Mouse (Mus musculus) cerebellum, adult (tissue): ENCODE measurements at regions not wholly inside any gene's neighbourhood (a gene's known extent, or its start where the extent isn't known, plus 50 kb on each side); places are given as distances from the start of the nearest gene placed in this dataset.

Experiments
- ATAC-seq: cut with Nextera tagmentation; 2 replicates; pipeline ENCODE4 v1.9.2; 2017; ENCODE audit warnings: mild to moderate bottlenecking, moderate library complexity, mixed read lengths; ENCODE audit not compliant: insufficient number of reproducible peaks, low FRiP score, low TSS enrichment

DNA sequence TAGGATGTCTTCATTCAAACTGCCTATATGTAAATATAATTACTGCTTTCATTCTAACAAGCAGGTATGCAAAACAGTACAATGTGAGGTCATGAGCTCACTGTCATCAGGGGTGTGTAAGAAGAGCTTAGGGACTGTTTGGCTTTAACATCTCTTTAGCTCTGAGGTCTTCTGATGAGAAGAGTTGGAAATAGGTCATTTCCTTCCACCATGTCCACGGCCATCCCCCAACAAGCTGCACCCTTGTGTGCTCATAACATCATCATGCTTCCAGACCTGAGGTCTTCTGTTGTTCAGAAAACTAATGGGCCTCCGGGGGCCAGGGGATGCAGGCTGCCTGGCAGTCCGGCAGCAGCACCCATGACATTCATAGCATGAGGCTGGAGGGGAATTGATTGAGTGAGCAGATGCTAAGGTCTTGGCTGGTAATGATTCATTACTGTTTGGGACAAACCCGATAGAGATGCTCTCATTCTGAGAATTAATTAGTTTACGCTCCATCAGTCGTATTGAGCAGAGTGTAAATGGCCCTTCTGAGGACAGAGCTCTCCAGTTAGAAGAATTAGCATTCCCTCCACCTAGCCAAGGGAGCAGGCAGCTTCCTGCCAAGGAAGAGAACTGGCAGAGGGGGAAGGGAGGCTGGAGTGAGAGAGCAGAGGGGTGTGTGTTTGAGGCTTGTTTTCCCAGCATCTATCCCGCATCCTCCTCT, 64.0 kb downstream of the Rps24 start:
- ATAC-seq, result no peak; the same call in 1 of the 2 replicates

DNA sequence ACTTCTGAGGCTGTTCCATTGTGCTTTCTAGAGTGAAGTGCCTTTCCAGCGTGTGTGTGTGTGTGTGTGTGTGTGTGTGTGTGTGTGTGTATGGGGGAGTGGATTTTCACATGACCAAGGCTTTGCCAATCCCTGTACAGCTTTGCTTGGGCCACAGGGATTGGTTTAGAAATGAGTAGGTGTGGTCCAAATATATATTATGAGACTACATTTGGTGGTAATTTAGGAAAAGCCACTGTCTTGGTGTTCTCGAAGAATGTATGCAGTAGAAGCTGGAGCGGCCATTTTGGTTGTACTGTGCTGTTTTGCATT, 64.5 kb downstream of the Rps24 start:
- ATAC-seq, result no peak

DNA sequence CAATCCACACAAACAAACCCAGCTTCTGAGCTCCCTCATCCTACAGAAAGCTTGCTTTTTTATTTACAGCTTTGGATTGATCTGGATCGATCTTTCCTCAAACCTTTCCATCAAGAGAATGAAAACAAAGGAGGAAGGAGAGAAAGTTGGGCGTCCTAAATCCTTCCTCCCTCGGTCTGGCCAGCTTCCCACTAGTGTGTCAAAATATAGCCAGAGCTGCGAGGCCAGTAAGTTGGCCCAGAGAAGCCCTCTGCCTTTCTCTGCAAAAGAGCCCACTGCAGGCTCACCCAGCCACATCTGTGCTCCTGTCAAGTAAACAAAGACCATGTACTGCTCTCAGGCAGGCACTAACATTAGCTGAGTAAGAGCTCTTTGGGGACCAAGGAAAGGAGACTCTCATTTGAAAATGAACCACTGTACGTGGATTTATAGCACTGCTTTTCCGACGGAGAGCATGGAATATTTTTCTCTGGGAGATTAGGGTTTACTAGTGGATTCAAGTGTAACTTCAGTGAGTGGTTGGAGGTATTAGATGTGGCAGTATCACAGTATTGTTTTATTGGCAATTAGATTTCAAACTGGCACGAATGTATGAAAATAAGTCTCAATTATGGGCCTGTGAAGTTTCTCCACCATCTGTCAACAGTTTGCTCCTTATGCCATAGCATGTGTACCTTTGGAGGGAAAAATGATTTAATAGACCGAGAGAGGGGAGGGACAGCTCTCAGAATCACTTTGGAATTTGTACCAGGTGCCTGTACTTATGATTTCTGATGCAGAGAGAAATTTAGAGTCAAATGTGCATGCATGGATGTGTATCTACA, 78.1 kb downstream of the Rps24 start:
- ATAC-seq, result no peak

DNA sequence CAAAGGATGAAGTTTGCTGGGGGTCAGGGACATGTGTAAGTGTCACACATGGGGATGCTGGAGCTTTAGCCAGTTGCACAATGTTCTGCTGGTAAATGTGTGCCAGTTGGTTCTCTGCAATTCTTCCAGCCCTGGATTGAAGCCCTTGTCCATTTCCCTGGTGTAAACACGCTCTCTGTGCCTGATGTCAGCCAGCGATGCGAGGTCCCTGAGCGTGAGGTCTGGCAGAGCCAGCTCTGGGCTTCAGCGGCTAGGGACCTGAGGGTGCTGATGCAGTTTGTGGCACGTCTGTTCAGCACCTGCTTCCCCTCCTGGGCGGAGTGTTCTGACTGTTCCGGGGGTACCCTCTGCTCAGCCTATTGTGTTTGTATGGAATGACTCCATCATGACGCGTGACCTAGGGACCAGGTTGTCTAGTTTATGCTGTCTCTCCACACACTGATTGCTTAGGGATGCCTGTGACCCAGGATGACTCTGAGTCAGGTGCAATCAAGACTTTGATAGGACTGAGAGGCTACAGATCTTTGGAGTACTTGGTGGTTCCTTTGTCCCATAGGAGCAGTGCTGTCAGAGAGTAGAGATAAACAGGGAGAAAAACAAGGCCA, 78.9 kb downstream of the Rps24 start:
- no peak for ATAC-seq

DNA sequence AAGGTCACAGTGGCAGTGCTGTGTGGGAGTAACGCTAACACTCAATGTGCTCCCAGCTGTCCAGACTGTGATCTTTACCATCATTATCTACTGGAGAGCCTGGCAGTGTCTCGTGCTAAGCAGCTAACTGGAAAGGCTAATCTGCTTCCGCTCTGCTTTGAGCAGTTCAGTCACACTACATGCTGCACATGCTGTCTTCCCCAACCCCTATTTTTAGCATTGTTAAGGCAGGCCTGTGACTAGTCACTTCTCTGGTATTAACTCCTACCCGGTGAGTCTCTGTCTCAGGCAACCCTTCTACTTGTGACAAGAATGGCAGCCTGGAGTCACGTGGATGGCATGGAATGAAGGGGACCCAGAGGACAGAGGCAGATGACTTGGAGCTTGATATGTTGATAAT, 88.2 kb downstream of the Rps24 start:
- no peak for ATAC-seq

DNA sequence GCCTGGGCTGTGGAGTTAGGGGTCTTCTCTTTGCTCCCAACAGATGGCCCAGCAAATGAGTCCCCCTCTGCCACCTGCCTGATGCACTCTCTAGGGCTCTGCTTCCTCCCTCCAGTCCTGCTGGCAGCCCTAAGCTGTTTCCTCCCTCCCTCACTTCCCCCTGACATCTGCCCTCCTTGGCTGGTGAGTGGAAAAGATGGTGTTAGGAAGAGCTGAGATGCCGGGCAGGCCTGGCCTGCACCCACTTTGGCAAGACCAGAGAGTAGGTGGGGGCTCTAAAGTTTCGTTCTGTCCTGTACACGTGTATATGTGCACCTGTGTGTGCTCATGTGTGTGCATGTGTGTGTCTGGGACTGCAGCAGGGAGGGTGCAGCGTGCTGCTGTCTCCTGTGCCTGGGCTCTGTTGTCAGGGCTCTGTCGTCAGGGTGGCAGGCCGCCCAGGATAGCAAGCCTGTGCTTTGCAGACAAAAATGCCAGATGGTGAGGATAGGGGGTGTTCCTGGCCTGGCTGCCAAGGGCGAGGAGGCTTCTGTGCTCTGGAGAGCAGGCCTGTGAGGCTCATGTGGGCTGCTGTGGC, 91.7 kb downstream of the Rps24 start:
- peak; percentile 90 for ATAC-seq

DNA sequence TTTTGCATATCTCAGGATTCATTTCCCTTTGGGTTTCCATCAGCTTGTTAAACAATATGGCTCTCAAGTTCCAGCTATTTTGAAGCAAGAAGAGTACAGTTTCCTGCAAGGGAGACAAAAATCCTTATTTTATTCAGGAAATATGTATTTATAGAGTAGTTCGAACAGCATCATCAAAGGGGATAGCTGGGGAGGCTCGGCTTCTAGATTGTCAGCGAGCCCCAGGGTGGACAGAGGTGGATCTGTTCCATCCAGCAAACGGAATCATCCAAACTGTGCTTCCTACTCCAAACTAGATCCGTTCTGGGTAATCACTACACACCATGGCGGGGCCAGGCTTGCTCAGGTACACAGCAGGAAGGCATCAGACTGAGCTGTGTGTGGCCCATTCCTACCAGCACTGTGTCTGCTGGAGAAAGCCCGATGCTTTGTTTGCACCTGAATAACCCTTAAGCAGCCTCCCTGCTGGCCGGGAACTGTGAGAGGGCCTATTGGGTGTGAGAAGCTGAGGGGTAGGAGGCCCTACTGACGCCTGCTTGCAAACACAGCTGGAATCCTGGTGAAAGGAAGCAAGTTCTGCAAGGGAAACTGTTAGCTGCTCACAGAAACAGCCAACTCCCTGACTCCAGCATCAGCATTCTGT, 92.3 kb downstream of the Rps24 start:
- peak; percentile 34 for ATAC-seq

DNA sequence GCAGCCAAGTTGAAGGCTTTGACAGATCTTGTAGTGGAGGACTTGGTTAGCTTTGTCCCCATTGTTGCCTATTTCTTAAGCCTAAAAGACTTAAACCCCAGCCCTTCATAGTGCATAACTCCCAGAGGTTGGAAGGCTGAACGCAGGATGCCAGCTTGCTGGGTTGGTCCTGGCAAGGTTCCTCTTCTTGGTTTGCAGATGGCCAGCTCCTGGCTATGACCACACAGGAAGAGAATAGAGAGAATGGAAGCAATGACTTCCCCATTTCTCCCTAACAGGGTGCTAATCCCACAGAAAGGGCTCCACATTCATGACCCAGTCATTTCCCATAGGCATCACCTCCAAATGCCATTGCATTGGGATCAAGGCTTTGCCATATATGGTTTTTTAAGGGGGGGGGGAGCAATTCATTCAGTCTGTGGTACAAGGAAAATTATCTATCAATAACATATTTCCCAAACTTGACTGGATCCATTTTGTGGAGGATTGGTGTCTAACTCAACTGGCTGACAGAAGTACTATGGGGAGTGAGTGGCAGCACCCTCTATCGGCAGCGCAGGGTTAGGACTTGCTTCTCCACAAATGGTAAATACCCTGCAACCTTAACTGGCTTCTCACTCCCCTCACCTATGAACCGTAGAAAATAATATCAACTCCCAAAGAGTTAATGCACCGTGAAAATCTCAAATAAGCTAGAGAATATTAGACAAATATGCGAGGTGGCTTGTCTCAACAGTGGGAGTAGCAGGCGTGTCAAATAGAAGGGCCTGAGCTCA, 99.4 kb downstream of the Rps24 start:
- no peak for ATAC-seq

DNA sequence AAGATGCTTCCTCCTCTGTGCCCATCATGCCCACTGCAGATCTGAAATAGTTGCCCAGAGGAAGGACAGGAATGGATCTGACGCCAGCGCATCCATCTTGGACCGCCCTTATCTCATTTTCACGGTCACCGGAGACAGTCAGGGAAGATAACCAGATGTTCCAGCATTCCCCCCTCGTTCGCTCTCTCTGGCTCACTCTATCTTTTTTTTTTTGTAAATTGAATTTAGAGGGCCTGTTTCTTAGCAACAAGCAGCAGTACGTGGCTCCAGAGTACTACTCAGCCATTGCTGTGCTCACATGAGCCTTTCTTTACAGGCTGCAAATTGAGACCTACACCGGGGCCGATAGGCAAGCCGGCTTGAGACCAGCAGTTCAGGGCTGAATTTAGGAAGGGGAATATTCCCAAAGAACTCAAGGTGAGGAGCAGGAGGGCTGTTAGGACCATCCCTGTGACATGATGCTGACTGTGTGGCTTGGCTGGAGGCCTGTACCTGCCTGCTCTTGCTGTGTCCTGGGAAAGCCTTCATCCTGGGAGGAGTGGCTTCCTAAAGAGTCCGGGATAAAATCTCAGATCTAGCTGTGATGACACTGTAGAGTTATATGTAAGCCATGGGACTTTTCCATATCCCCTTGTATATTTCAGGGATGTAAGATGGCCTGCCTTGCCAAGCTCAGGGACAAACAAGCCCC, 100.2 kb downstream of the Rps24 start:
- no peak for ATAC-seq

DNA sequence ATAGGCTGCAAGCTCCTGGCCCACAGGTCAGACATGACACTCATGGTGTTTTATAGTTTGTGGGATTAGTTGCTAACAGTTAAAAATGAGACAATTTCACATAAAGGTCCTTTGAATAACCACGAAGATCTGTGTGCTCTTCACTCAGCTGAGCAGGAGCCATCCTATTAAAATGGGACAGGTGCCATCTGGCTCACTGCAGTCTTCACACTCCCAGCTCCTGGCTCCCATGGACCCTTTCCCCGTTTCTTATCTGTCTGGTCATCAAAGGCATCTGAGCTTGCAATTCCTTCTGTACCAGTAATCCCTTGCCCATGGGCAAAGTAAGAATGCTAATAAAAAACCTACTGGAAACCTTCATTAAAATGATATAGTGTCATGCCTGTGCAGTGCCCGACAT, 101.1 kb downstream of the Rps24 start:
- no peak for ATAC-seq

DNA sequence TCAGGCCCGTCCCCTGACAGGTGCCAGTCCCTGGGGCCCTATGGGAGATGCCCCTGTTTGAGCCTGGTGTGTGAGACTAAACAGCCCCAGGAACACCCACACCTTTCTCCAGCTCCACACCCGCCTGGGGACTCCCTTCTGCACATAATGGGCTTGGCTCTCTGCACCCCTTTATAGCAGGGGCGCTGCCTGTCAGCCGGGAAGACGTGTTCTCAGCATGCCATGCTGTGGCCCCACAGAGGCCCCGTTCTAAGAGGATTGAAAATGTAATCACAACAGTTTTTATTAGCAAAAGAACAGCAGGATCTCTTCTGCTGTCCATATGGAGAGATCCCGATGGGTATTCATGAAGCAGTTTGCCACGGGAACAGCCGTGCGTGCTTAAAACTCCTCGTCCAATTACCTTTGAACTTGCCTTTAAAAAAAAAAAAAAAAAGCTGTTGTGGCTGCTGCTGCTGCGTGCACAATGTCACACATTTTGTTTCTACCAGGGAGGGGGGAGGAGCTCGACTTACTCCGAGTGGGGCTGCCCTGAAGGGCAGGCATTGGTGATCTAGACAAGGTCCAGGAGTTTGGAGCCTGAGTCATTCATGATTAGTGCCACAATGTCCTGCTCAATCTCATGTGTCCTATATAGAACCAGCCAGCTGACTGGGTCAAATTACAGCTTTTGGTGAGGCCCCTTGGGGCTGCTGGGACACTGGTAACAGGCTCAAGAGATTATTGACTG, 119.7 kb downstream of the Rps24 start:
- no peak for ATAC-seq

DNA sequence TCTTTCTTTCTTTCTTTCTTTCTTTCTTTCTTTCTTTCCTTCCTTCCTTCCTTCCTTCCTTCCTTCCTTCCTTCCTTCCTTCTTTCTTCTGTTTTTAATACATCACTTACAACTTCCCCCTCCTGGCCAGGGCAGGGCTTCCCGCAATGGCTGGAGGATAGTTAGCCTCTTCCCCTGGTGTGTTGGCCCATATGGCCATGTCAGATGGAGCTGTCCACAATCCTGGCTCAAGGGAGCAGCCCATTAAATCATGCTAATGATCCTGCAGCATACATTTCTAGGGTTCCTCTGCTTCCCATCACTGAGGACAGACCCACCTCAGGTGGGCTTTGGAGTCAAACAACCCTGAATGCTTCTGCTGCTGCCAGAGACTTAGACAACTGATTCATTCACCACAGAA, 121.4 kb downstream of the Rps24 start:
- ATAC-seq, result peak; percentile 78; the same call in 1 of the 2 replicates

DNA sequence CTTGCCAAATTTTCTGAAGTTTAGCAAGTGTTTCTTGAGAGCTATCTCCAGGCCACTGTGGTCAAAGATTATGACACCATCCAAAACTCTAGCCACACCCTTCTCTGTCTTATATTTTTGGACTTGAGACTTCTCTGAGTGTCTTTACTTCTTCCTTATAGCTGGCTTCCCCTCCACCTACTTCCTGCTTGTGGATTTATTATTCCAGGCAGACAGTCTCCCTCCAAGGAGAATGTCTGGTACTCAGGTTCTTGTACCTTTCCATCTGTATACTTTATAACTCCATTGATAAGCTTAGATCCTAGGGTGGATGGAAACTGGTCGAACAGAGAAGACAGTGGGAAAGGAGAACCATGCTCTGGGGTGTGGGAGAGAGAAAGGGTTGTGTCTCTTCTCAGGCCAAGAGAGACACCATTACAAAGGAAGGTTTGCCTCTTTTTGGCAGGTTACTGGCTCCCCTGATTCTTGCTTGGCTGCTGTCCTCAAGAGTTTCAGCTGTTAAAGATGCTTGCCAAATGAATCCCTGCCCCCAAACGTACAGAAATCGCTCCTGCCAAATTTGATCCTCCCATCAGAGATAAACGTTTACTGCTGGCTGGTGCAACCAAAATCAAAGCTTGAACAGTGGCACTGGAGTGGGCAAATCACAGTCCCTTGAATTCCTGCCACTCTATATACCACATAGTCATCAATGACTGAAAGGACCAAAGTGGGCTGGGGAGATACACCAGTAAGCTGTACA, 125.5 kb downstream of the Rps24 start:
- peak; percentile 46; the same call in 1 of the 2 replicates for ATAC-seq

DNA sequence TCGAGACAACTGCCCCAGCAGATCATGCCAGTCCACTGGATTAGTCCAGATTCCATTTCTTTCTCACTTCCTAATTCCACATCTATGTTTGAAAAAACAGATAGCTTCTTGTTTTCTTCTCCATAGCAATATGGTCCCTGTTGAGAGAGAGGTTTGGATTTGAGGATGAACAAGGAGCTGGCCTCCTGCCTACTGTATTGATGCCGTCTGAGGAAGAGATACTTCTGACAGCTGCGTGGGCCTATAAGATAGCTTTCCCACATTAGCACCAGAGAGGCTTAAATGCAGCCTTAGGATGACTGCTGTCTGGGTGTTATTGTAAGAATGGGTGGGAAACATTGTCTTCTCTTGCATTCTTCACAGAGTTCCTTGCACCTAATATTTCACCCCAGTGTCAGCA, 128.9 kb downstream of the Rps24 start:
- ATAC-seq, result no peak

DNA sequence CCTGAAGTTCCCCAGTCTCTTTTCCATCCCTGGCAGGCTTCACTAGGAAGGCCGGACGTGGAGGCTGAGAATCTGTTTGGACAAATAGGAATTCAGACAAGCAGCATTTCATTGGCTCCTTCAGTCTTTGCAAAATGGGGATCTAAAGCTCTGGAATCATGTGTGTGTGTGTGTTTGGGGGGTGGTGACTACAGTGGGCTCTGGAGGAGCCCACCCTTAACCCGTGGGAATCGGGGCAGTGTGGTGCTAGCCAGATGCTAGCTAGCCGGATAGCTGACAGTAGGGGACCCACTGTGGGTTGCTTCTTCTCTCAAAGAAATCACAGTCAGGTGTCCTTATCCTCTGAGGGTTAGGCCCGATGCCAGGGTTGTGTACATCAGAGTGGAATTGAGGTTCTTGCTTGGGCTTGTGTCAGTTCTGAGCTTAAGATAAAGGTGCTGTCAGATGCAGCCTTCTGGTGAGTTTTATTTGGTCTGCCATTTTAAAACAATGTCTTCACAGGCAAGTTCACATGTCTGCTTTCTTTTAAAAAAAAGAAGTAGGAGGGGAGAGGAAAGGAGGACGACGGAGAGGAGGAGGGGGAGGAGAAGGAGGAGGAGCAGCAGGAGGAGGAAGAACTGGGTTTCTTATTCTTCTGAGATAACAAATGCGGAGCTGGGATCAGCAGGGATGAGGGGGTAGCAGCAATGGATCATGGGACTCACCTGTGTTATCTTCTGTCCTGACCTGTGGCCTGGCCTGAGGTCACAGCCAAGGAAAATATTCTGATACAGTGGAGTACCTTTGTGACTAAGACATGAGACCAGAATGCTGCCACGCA, 129.6 kb downstream of the Rps24 start:
- no peak for ATAC-seq

DNA sequence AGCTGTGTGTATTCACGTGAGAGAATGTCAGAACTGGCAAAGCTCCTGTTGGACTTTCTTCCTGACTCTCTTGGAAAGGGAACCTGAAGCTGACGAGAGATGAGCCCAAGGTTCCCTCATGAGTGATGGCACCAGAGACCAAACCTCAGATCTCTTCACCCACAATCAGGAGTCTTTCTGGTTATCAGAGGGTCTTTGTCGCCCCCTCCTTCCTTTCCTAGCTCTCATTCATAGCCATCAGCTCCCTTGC, 130.1 kb downstream of the Rps24 start:
- no peak for ATAC-seq

DNA sequence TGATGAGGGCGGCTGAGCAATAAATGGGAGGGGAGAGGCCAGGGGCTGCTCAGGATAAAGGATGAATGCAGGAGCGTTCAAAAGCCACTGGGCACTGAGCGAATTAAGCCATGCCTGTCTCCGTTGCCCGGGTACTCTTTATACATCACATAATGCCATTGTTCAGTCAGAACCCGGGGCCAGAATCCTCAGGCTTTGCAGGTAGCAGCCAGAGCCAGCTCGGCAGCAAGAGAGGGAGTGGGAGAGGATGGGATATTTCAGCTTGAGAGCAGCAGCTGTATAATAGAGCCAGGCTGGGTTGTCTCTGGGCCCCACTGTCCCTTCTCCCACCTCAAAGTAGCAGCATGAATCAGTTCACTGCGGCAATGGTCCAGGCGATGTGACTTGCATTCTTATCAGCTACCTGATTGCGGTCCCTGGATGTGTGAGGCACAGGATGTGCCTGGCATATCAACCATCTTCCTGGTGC, 130.5 kb downstream of the Rps24 start:
- ATAC-seq, result no peak
